Mouse (Mus musculus) stomach, embryonic 14.5 days (tissue): ENCODE results near the gene Cuedc1. TPM values are rescaled to one million over a fixed set of nuclear protein-coding genes. Genes with fewer than 3 reads are reported as not detected.

Source experiments
- ATAC-seq: fragments of 200-750 bp; cut with Nextera tagmentation; 2 replicates; pipeline ENCODE4 v1.8.0; 2017; ENCODE audit warnings: low read depth, moderate TSS enrichment; ENCODE audit not compliant: insufficient number of reproducible peaks, insufficient read depth, low FRiP score
- H3K27ac ChIP-seq: fragments of 300-500 bp; sonication (generic); 2 replicates; pipeline ENCODE4 v1.5.1; 2014; ENCODE audit warnings: mild to moderate bottlenecking, low read length, moderate library complexity, mixed read lengths
- H3K27me3 ChIP-seq: fragments of 300-500 bp; sonication (generic); 2 replicates; pipeline ENCODE4 v1.6.1; 2014; ENCODE audit warnings: low read length, control low read depth, mixed read lengths; ENCODE audit not compliant: control insufficient read depth, insufficient read depth
- H3K36me3 ChIP-seq: fragments of 300-500 bp; sonication (generic); 2 replicates; pipeline ENCODE4 v1.6.1; 2014; ENCODE audit warnings: mild to moderate bottlenecking, control low read depth, low read length, moderate library complexity, mixed read lengths; ENCODE audit not compliant: control insufficient read depth, insufficient read depth
- H3K4me1 ChIP-seq: fragments of 300-500 bp; sonication (generic); 2 replicates; pipeline ENCODE4 v1.6.1; 2014; ENCODE audit warnings: low read length, control low read depth, mixed read lengths; ENCODE audit not compliant: control insufficient read depth, insufficient read depth
- H3K4me2 ChIP-seq: fragments of 300-500 bp; sonication (generic); replicated peaks from 2 replicates; pipeline ENCODE4 v1.6.1; 2014; ENCODE audit warnings: low read depth, low read length, control low read depth
- H3K4me3 ChIP-seq: fragments of 300-500 bp; sonication (generic); 2 replicates; pipeline ENCODE4 v1.5.1; 2014; ENCODE audit warnings: low read depth, low read length, control low read depth
- H3K9ac ChIP-seq: fragments of 300-500 bp; sonication (generic); replicated peaks from 2 replicates; pipeline ENCODE4 v1.6.1; 2014; ENCODE audit warnings: low read depth, mild to moderate bottlenecking, control low read depth, low read length, moderate library complexity, mixed read lengths
- H3K9me3 ChIP-seq: fragments of 300-500 bp; sonication (generic); 2 replicates; pipeline ENCODE4 v1.6.1; 2016; ENCODE audit warnings: low read depth, low read length, control low read depth; ENCODE audit not compliant: control insufficient read depth
- WGBS: fragments of 180-500 bp; shearing (Covaris S2); extraction: QIAGEN DNeasy Blood & Tissue Kit; methylation state at CpG from one replicate; pipeline ENCODE4 v1.1.7; 2014; 5-methylcytosine and 5-hydroxymethylcytosine counted together
- polyA plus RNA-seq: library from polyadenylated mRNA; unstranded; fragments of >200 nt; fragmentation: Nextera tagmentation; extraction: Ambion mirVana; gene quantifications from 2 replicates; pipeline ENCODE4 v1.2.1, GENCODE M21; 2014

Gene Cuedc1
- polyA plus RNA-seq: 21.7 and 24.9 TPM in 2 replicates

GRCm38 (mm10) chr11:88098021-88098729 is at the start of gene Cuedc1:
Gene Cuedc1 (plus strand): TSS chr11:88098058.
- no peaks in the 10 kb centered on the region for H3K27me3 ChIP-seq

GRCm38 (mm10) chr11:88048961-88049670 is 48.7 kb upstream of the Cuedc1 start:
- H3K27ac ChIP-seq: peak overlapping the region; percentile 100; the same call in 1 of the 2 replicates
- no peaks in the 10 kb centered on the region for H3K27me3 ChIP-seq
- H3K4me3 ChIP-seq: peak overlapping the region; percentile 98
- peak overlapping the region; percentile 94 for H3K4me2 ChIP-seq
- peaks cover 42% of the 10 kb centered on the region for H3K36me3 ChIP-seq
- H3K9ac ChIP-seq: peak overlapping the region; percentile 97
- no peaks in the 10 kb centered on the region for H3K9me3 ChIP-seq
- peaks cover 22% of the 10 kb centered on the region for H3K4me1 ChIP-seq
- no peak for ATAC-seq
- 15% methylated on average over 26 of the region's 26 CpGs for WGBS

More at GRCm38 (mm10) chr11:88098021-88098729, at the start of gene Cuedc1:
- Histone ChIP-seq H3K36me3 (no peaks in the 10 kb centered on the region), H3K4me2 (peak within 1 kb of the TSS; percentile 67), H3K27ac (peak within 1 kb of the TSS; percentile 92), H3K9ac (peak within 1 kb of the TSS; percentile 95), H3K9me3 (no peaks in the 10 kb centered on the region), H3K4me3 (peak within 1 kb of the TSS; percentile 87), H3K4me1 (peaks cover 28% of the 10 kb centered on the region)
- 27% methylated on average over 17 of the region's 17 CpGs for WGBS
- no peak for ATAC-seq

GRCm38 (mm10) chr11:88049732-88050131 is 48.1 kb upstream of the Cuedc1 start:
- Histone ChIP-seq H3K4me1 (peaks cover 22% of the 10 kb centered on the region), H3K9me3 (no peaks in the 10 kb centered on the region), H3K27ac (no peak overlapping the region), H3K4me3 (peak overlapping the region; percentile 98), H3K4me2 (peak overlapping the region; percentile 94), H3K9ac (peak overlapping the region; percentile 97; the same call in 1 of the 2 replicates), H3K27me3 (no peaks in the 10 kb centered on the region), H3K36me3 (peaks cover 42% of the 10 kb centered on the region)
- ATAC-seq: no peak

GRCm38 (mm10) chr11:88052638-88053037 is 45.2 kb upstream of the Cuedc1 start:
- Histone ChIP-seq H3K9me3 (no peaks in the 10 kb centered on the region), H3K9ac (no peak overlapping the region), H3K27me3 (no peaks in the 10 kb centered on the region), H3K36me3 (peaks cover 42% of the 10 kb centered on the region), H3K4me3 (no peak overlapping the region), H3K27ac (no peak overlapping the region), H3K4me2 (no peak overlapping the region), H3K4me1 (peaks cover 22% of the 10 kb centered on the region)
- WGBS: 79% methylated on average over 4 of the region's 4 CpGs
- no peak for ATAC-seq

GRCm38 (mm10) chr11:88053821-88054220 is 44.0 kb upstream of the Cuedc1 start:
- Histone ChIP-seq H3K9ac (no peak overlapping the region), H3K4me2 (no peak overlapping the region), H3K27ac (no peak overlapping the region), H3K4me1 (peaks cover 22% of the 10 kb centered on the region), H3K36me3 (peaks cover 42% of the 10 kb centered on the region), H3K4me3 (no peak overlapping the region), H3K27me3 (no peaks in the 10 kb centered on the region), H3K9me3 (no peaks in the 10 kb centered on the region)
- WGBS: 61% methylated on average over 3 of the region's 3 CpGs
- no peak for ATAC-seq

DNA sequence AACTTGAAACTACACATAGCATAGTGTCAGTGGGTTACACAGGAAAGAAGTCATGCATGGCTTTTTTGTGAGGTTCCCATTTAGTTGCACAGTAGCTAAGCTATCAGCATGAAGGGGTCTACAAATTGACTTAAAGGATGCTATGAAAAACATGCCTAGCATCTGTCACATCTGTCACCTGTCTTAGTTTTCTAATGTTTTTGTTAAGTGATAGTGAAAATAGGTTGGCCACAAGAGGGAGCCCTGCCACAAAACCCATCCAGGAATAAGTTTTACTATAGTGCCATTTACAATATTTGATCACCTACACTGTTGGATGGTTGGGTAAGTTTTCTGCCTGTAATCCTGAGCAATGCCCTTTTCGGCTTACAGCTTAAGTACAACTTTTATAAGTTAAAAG is 43.3 kb upstream of the Cuedc1 start:
- Histone ChIP-seq H3K9me3 (no peaks in the 10 kb centered on the region), H3K9ac (no peak overlapping the region), H3K4me3 (no peak overlapping the region), H3K4me2 (no peak overlapping the region), H3K36me3 (peaks cover 34% of the 10 kb centered on the region), H3K27ac (no peak overlapping the region), H3K27me3 (no peaks in the 10 kb centered on the region), H3K4me1 (peaks cover 16% of the 10 kb centered on the region)
- ATAC-seq: no peak
- 73% methylated on average over 1 of the region's 1 CpGs for WGBS

DNA sequence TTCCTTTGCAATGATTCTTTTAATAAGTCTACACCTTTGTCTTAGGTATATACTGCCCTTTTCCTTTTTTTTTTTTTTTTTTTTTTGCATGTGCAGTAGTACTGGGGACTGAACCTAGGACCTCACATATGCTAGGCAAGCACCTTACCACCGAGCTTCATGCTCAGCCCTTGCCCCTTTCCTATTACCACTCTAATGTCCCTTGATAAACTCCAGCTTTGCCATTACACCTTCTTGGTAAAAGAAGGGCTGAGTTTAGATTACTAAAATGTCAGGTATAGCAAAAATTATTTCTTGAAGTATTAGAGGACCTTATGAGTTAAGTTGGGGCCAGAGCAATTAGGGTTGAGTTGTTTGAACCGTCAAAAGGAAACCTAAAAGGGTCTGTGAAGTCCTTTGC is 42.1 kb upstream of the Cuedc1 start:
- no peak overlapping the region for H3K27ac ChIP-seq
- no peak overlapping the region for H3K4me2 ChIP-seq
- no peak for ATAC-seq
- no peaks in the 10 kb centered on the region for H3K9me3 ChIP-seq
- peaks cover 7% of the 10 kb centered on the region; the same call in 1 of the 2 replicates for H3K4me1 ChIP-seq
- no peak overlapping the region for H3K4me3 ChIP-seq
- peaks cover 23% of the 10 kb centered on the region for H3K36me3 ChIP-seq
- H3K27me3 ChIP-seq: no peaks in the 10 kb centered on the region
- no peak overlapping the region for H3K9ac ChIP-seq
- 79% methylated on average over 2 of the region's 2 CpGs for WGBS

DNA sequence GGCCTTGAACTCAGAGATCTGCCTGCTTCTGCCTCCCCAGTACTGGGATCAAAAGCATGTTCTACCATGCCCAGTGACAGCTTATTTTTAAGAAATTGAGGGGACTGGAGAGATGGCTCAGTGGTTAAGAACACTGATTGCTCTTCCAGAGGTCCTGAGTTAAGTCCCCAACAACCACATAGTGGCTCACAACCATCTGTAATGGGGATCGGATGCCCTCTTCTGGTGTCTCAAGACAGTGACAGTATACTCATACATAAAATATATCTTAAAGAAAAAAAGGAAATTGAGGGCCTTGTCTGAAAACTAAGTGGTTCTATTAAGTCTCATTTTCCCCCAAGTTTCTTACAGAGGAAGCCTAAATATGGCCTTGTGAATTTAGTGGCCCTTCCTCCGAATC is 40.1 kb upstream of the Cuedc1 start:
- no peak overlapping the region for H3K27ac ChIP-seq
- WGBS: 68% methylated on average over 2 of the region's 2 CpGs
- no peaks in the 10 kb centered on the region for H3K27me3 ChIP-seq
- H3K4me3 ChIP-seq: no peak overlapping the region
- no peak for ATAC-seq
- H3K9ac ChIP-seq: no peak overlapping the region
- no peaks in the 10 kb centered on the region for H3K4me1 ChIP-seq
- peaks cover 8% of the 10 kb centered on the region; the same call in 1 of the 2 replicates for H3K36me3 ChIP-seq
- no peak overlapping the region for H3K4me2 ChIP-seq
- H3K9me3 ChIP-seq: no peaks in the 10 kb centered on the region
